Mouse (Mus musculus) megakaryocyte, embryonic 14.5 days (primary cell): ENCODE measurements around the gene Thbs1. TPM values are rescaled to one million over a fixed set of nuclear protein-coding genes. Genes with fewer than 3 reads are reported as not detected.
A peak's percentile ranks its signal among the peaks of the same experiment; 100 is the strongest.

Experiments
- H3K27me3 ChIP-seq: replicated peaks from 2 replicates; pipeline ENCODE3; 2012; ENCODE audit warnings: inconsistent platforms
- H3K36me3 ChIP-seq: replicated peaks from 2 replicates; pipeline ENCODE3; 2012; ENCODE audit warnings: low read length, inconsistent platforms, mixed read lengths
- H3K4me1 ChIP-seq: 2 replicates; pipeline ENCODE4 v1.6.1; 2012; ENCODE audit warnings: inconsistent platforms
- H3K4me3 ChIP-seq: replicated peaks from 2 replicates; pipeline ENCODE3; 2012; ENCODE audit warnings: moderate library complexity, mild to moderate bottlenecking, inconsistent platforms
- H3K9me3 ChIP-seq: 2 replicates; pipeline ENCODE4 v1.6.1; 2012; ENCODE audit warnings: inconsistent platforms
- FLI1 ChIP-seq: IDR thresholded peaks from 2 replicates; pipeline ENCODE4 v1.6.1; 2012; ENCODE audit warnings: low read length, inconsistent platforms, mixed read lengths
- GATA1 ChIP-seq: IDR thresholded peaks from 3 replicates; pipeline ENCODE4 v1.6.1; 2012; ENCODE audit warnings: mixed read lengths, low read length, inconsistent platforms, borderline replicate concordance
- polyA plus RNA-seq: library from polyadenylated mRNA; stranded (reverse); fragments of >175 nt; gene quantifications from 2 replicates; pipeline ENCODE4 v1.2.3, GENCODE M21; 2012; ENCODE audit warnings: low replicate concordance; ENCODE audit not compliant: insufficient read depth

Gene Thbs1
- polyA plus RNA-seq, 1 experiment: 258 TPM

DNA sequence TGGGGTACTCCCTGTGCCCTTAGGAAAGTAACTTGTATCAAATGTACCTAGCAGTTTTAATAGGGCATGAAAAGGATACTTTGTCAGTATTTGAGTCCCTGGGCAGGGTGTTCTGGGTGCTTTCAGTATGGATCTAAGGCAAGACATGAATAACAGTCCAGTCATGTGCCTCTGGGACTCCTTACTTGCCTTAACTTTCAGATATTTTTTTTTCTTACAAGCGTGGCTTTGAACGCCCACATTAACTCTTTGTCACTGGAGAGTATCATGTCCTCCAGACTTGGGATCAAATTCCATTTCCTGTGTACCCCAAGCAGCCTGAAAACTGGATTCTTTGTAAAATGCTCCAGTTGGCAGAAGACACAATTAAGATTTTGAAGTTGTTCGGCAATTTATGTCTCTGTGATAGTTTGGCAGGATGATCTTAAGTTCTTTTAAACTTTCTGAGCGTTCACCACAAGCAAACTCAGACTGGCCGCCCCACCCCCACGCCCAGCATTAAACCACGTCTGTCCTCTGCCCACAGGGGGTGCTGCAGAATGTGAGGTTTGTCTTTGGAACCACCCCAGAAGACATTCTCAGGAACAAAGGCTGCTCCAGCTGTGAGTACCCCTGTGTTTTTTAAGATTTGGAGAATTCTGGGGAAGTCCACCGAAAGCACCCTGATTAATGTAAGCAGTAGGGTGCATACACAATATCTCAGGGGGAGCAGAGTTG, 2.3 kb downstream of the Thbs1 start:
- TF ChIP-seq FLI1 (no peak), GATA1 (no peak)
- Histone ChIP-seq H3K36me3 (peaks cover 75% of the 10 kb centered on the region), H3K9me3 (no peaks in the 10 kb centered on the region), H3K4me3 (peak overlapping the region; percentile 95), H3K27me3 (no peaks in the 10 kb centered on the region), H3K4me1 (peaks cover 69% of the 10 kb centered on the region)

DNA sequence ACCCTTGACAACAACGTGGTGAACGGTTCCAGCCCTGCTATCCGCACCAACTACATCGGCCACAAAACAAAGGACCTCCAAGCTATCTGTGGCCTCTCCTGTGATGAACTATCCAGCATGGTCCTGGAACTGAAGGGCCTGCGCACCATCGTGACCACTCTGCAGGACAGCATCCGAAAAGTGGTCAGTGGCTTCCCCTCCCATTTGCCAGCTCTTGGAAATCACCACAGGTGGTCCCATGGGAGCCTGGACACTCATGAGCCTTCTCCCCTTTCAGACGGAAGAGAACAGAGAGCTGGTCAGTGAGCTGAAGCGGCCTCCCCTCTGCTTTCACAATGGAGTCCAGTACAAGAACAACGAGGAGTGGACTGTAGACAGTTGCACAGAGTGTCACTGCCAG, 3.0 kb downstream of the Thbs1 start:
- H3K4me1 ChIP-seq: peaks cover 69% of the 10 kb centered on the region
- no peaks in the 10 kb centered on the region for H3K27me3 ChIP-seq
- H3K9me3 ChIP-seq: no peaks in the 10 kb centered on the region
- peak overlapping the region; percentile 95 for H3K4me3 ChIP-seq
- TF ChIP-seq GATA1 (no peak), FLI1 (no peak)
- peaks cover 82% of the 10 kb centered on the region for H3K36me3 ChIP-seq

DNA sequence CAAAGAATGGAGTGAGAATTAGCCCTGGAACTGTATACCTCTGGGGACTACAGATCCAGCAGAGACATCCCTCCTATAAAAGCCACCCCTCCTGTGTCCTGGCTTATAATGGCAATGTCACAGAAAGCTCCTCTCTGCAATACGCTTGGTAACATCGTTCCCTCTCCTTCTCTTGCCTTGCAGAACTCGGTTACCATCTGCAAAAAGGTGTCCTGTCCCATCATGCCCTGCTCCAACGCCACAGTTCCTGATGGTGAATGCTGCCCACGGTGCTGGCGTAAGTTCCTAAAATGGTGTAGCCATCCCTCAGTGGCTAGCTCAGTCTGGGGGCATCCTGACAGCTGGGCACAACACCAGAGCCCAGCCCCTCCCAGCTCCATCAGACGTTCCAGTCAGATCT, 4.0 kb downstream of the Thbs1 start:
- Histone ChIP-seq H3K36me3 (peaks cover 89% of the 10 kb centered on the region), H3K9me3 (no peaks in the 10 kb centered on the region), H3K4me3 (peak overlapping the region; percentile 95), H3K4me1 (peaks cover 67% of the 10 kb centered on the region), H3K27me3 (no peaks in the 10 kb centered on the region)
- TF ChIP-seq FLI1: no peak
- no peak for TF ChIP-seq GATA1

DNA sequence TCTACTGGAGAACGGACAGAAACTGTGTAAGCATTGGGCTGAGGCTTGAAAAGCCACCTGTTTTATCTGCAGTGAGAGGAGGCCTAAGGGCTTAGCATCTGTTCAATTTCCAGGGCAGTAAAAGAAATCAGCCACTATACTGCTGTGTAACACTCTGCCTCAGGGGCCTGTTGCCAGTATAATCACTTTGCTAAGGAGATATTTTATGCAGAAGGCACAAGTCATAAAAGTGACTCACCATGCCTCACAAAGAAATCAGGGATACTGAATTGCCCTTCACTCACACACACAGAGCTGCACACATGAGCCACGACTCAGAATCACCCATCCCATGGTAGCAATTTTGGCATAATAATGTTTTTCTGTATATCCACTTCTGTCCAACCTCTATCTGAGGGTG, 4.5 kb downstream of the Thbs1 start:
- Histone ChIP-seq H3K4me3 (peak overlapping the region; percentile 95), H3K4me1 (peaks cover 71% of the 10 kb centered on the region), H3K36me3 (peaks cover 94% of the 10 kb centered on the region), H3K9me3 (no peaks in the 10 kb centered on the region), H3K27me3 (no peaks in the 10 kb centered on the region)
- TF ChIP-seq FLI1 (no peak), GATA1 (no peak)

DNA sequence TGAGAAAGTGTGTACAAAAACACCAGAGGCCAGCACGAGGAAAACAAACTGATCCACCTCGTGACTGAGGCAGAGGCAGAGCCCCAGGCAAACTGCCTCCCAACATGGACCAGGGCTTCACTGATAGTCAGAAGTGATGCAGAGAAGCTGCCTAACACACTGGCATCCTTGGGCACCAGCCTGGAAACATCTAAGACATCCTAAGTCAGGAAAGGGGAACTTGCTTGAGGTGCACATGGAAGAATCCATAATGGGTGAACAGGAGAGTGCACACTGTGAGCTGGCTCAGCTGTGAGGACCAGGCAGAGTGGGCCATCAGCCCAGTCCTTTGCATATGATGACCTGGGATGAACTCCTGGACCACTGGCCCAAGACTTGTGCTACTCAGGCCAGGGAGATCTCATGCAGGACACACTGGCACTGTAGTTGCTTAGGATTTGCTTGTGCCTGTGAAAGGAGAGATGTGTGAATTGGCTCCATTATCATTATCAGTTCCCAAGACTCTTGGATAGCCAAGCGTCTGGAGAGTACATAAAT, 5.1 kb downstream of the Thbs1 start:
- no peaks in the 10 kb centered on the region for H3K9me3 ChIP-seq
- H3K4me1 ChIP-seq: peaks cover 71% of the 10 kb centered on the region
- peaks cover 100% of the 10 kb centered on the region for H3K36me3 ChIP-seq
- H3K4me3 ChIP-seq: peak overlapping the region; percentile 95
- TF ChIP-seq GATA1 (no peak), FLI1 (no peak)
- H3K27me3 ChIP-seq: no peaks in the 10 kb centered on the region

DNA sequence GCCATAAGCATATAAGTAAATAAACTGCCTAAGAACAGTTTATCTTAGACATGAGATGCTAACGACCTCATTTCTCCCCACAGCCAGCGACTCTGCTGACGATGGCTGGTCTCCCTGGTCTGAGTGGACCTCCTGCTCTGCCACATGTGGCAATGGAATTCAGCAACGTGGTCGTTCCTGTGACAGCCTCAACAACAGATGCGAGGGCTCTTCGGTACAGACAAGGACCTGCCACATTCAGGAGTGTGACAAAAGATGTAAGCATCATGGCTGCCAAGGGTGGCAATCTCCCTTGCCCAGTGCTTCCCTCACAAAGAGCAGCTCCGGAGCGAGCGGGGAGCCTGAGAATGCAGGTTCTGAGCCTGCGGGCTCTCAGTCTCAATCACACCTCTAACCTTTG, 5.7 kb downstream of the Thbs1 start:
- TF ChIP-seq FLI1 (no peak), GATA1 (no peak)
- Histone ChIP-seq H3K27me3 (no peaks in the 10 kb centered on the region), H3K4me1 (peaks cover 74% of the 10 kb centered on the region), H3K4me3 (peak overlapping the region; percentile 78), H3K36me3 (peaks cover 100% of the 10 kb centered on the region), H3K9me3 (no peaks in the 10 kb centered on the region)

DNA sequence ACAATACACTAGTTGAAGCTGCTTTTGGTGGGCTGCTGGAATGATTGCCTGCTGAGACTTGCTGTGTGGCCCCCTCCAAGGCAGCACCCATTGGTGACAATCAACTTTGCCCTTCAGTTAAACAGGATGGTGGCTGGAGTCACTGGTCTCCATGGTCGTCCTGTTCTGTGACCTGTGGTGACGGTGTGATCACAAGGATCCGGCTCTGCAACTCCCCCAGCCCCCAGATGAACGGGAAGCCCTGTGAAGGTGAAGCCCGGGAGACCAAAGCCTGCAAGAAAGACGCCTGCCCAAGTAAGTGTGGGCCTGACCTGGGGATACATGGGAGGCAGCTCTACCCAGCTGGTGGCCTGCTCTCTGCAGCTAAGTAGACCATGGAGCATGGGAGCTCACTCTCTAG, 6.4 kb downstream of the Thbs1 start:
- peaks cover 71% of the 10 kb centered on the region for H3K4me1 ChIP-seq
- H3K9me3 ChIP-seq: no peaks in the 10 kb centered on the region

DNA sequence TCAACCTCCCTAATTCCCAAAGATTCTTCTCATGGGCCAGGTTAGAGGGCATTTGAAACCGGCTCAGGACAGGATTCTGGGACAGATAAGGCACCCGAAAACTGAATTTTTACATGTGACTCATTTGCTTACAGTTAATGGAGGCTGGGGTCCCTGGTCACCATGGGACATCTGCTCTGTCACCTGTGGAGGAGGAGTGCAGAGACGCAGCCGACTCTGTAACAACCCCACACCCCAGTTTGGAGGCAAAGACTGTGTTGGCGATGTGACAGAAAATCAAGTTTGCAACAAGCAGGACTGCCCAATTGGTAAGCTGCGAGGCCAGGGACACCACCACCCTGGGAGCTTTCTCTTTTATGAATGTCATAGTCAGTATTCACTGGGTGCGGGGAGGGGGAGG, 6.8 kb downstream of the Thbs1 start:
- H3K27me3 ChIP-seq: no peaks in the 10 kb centered on the region
- no peak for TF ChIP-seq FLI1
- TF ChIP-seq GATA1: no peak
- peak overlapping the region; percentile 66 for H3K4me3 ChIP-seq
- H3K36me3 ChIP-seq: peaks cover 100% of the 10 kb centered on the region
- no peaks in the 10 kb centered on the region for H3K9me3 ChIP-seq
- H3K4me1 ChIP-seq: peaks cover 72% of the 10 kb centered on the region

More for the DNA sequence above, 6.4 kb downstream of the Thbs1 start:
- Histone ChIP-seq H3K4me3 (peak overlapping the region; percentile 76), H3K27me3 (no peaks in the 10 kb centered on the region), H3K36me3 (peaks cover 100% of the 10 kb centered on the region)
- TF ChIP-seq FLI1 (no peak), GATA1 (no peak)

DNA sequence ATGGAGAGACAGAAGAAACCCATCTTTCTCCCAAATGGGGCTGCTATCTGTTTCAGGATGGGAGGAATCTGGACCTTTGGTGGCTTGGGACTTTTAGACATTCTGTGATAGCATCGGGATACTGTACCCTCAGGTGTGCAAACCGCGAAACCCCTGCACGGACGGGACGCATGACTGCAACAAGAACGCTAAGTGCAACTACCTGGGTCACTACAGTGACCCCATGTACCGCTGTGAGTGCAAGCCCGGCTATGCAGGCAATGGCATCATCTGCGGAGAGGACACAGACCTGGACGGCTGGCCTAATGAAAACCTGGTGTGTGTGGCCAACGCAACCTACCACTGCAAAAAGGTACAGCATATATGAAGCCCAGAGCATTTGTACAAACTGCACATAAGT, 8.0 kb downstream of the Thbs1 start:
- H3K9me3 ChIP-seq: no peaks in the 10 kb centered on the region
- no peak for TF ChIP-seq GATA1
- TF ChIP-seq FLI1: no peak
- peaks cover 100% of the 10 kb centered on the region for H3K36me3 ChIP-seq
- no peaks in the 10 kb centered on the region for H3K27me3 ChIP-seq
- peaks cover 70% of the 10 kb centered on the region for H3K4me1 ChIP-seq
- peak overlapping the region; percentile 66 for H3K4me3 ChIP-seq

DNA sequence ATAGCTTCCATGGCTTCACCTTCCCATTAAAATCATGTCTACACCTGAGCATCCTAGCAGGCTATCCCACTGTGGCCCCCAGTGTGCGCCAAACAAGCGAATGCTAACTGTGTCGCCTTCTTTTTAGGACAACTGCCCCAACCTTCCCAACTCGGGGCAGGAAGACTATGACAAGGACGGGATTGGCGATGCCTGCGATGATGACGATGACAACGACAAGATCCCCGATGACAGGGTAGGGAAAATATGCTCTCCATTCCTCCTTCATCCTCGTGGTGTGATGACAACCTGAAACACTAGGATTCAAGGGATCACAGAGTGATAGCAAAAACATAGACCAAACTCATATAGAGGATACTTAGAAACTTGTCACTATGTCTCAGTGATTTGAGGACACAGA, 8.4 kb downstream of the Thbs1 start:
- Histone ChIP-seq H3K27me3 (no peaks in the 10 kb centered on the region), H3K4me3 (peak overlapping the region; percentile 66), H3K4me1 (peaks cover 67% of the 10 kb centered on the region), H3K36me3 (peaks cover 100% of the 10 kb centered on the region), H3K9me3 (no peaks in the 10 kb centered on the region)
- TF ChIP-seq FLI1 (no peak), GATA1 (no peak)
